Mouse (Mus musculus) forebrain, embryonic 13.5 days (tissue): ENCODE measurements around the gene Isl2. TPM values are rescaled to one million over a fixed set of nuclear protein-coding genes. Genes with fewer than 3 reads are reported as not detected.

Experiments
- ATAC-seq: fragments of 200-750 bp; cut with Nextera tagmentation; 2 replicates; pipeline ENCODE4 v1.8.0; 2017
- H3K27ac ChIP-seq: fragments of 300-500 bp; sonication (generic); 2 replicates; pipeline ENCODE4 v1.5.1; 2015; ENCODE audit warnings: inconsistent platforms, mild to moderate bottlenecking, moderate library complexity
- H3K27me3 ChIP-seq: fragments of 300-500 bp; sonication (generic); 2 replicates; pipeline ENCODE4 v1.6.1; 2015; ENCODE audit warnings: mild to moderate bottlenecking, inconsistent platforms
- H3K36me3 ChIP-seq: fragments of 300-500 bp; sonication (generic); 2 replicates; pipeline ENCODE4 v1.6.1; 2015; ENCODE audit warnings: mild to moderate bottlenecking, inconsistent platforms; ENCODE audit not compliant: poor library complexity, severe bottlenecking
- H3K4me1 ChIP-seq: fragments of 300-500 bp; sonication (generic); 2 replicates; pipeline ENCODE4 v1.6.1; 2015; ENCODE audit warnings: inconsistent platforms
- H3K4me2 ChIP-seq: fragments of 300-500 bp; sonication (generic); 2 replicates; pipeline ENCODE4 v1.6.1; 2015; ENCODE audit warnings: inconsistent platforms, mild to moderate bottlenecking, moderate library complexity
- H3K4me3 ChIP-seq: fragments of 300-500 bp; sonication (generic); 2 replicates; pipeline ENCODE4 v1.5.1; 2015; ENCODE audit warnings: mild to moderate bottlenecking, inconsistent platforms
- H3K9ac ChIP-seq: fragments of 300-500 bp; sonication (generic); 2 replicates; pipeline ENCODE4 v1.6.1; 2015; ENCODE audit warnings: mild to moderate bottlenecking, inconsistent platforms
- H3K9me3 ChIP-seq: fragments of 300-500 bp; sonication (generic); replicated peaks from 2 replicates; pipeline ENCODE4 v1.6.1; 2016; ENCODE audit warnings: inconsistent platforms
- WGBS: fragments of 180-500 bp; shearing (Covaris S2); methylation state at CpG from one replicate; pipeline ENCODE4 v1.1.7; 2015; 5-methylcytosine and 5-hydroxymethylcytosine counted together
- polyA plus RNA-seq: library from polyadenylated mRNA; unstranded; fragments of >200 nt; fragmentation: Nextera tagmentation; extraction: Ambion mirVana; gene quantifications from 2 replicates; pipeline ENCODE4 v1.2.1, GENCODE M21; 2015

Gene Isl2
- polyA plus RNA-seq, 1 experiment from 2014 or later = not detected

DNA sequence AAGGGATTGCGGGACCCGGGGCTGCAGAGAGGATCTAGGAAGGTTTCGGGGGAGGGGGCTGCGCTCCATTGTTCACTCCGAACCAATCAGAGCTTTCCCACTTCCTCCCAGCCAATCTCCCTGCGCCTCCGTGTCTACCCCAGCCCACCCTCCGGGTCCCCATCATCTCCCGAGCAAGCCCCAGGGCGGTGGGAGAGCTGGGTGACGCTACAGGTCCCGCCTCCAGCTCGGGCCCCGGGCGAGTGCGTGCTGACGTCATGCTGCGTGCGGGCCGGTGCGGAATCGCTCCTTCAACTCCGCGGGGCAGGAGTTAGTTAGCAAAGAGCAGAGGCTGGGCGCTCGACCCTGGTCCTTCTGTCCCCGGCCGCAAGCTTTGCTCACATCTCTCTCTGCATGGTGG, 2.4 kb downstream of the Isl2 start:
- Histone ChIP-seq H3K27ac (no peak overlapping the region), H3K4me3 (peak overlapping the region; percentile 44), H3K4me1 (peaks cover 44% of the 10 kb centered on the region), H3K9ac (peak overlapping the region; percentile 45), H3K9me3 (no peaks in the 10 kb centered on the region), H3K27me3 (peaks cover 94% of the 10 kb centered on the region), H3K36me3 (no peaks in the 10 kb centered on the region), H3K4me2 (peak overlapping the region; percentile 71)
- WGBS = 1% methylated on average over 28 of the region's 28 CpGs
- ATAC-seq = peak; percentile 99

DNA sequence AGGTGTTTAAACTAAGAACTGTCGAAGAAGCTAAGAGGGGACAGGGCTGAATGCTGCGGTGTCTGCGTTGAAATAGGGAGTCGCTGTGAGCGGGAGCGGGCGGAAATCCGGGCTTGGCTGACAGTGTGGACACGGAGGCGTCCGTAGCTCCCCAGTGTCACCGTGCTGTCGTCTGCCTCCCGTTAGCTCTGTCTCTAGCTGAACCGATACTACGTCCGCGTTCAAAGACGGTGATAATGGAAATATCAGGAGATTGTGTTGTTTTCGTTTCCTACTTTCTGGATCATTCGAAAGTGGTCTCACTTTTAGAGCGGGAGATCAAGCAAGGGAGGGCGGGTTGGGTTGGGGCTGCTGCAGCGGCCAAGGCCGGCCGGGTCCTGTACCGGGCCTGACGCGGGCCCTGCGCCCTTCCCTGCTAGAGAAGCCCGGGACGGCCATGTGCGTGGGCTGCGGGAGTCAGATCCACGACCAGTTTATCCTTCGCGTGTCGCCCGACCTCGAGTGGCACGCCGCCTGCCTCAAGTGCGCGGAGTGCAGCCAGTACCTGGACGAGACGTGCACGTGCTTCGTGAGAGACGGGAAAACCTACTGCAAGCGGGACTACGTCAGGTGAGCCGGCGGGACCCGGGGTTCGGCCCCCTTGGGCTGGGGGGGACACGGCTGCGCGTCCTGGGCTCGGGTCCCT, 3.4 kb downstream of the Isl2 start:
- Histone ChIP-seq H3K9me3 (no peaks in the 10 kb centered on the region), H3K36me3 (no peaks in the 10 kb centered on the region), H3K4me1 (peaks cover 52% of the 10 kb centered on the region), H3K27me3 (peaks cover 98% of the 10 kb centered on the region), H3K9ac (no peak overlapping the region), H3K4me2 (peak overlapping the region; percentile 71), H3K4me3 (peak overlapping the region; percentile 44), H3K27ac (no peak overlapping the region)
- ATAC-seq = no peak
- under 1% methylated on average over 59 of the region's 59 CpGs for whole genome bisulfite sequencing

- H3K4me1 ChIP-seq = peaks cover 52% of the 10 kb centered on the region
- no peak for ATAC-seq
- H3K9ac ChIP-seq = no peak overlapping the region
- 3% methylated on average over 59 of the region's 59 CpGs for WGBS
- peak overlapping the region; percentile 71 for H3K4me2 ChIP-seq
- no peaks in the 10 kb centered on the region for H3K36me3 ChIP-seq
- H3K27ac ChIP-seq = no peak overlapping the region
- H3K4me3 ChIP-seq = peak overlapping the region; percentile 44
- H3K9me3 ChIP-seq = no peaks in the 10 kb centered on the region
- H3K27me3 ChIP-seq = peaks cover 98% of the 10 kb centered on the region
These were observed 4.2 kb downstream of the Isl2 start for GRCm38 (mm10) chr9:55542366-55543325.

GRCm38 (mm10) chr9:55543336-55543702, 4.8 kb downstream of the Isl2 start:
- no peak for ATAC-seq
- Histone ChIP-seq H3K36me3 (no peaks in the 10 kb centered on the region), H3K4me2 (no peak overlapping the region), H3K4me1 (peaks cover 52% of the 10 kb centered on the region), H3K9ac (no peak overlapping the region), H3K9me3 (no peaks in the 10 kb centered on the region), H3K27me3 (peaks cover 99% of the 10 kb centered on the region), H3K27ac (no peak overlapping the region), H3K4me3 (no peak overlapping the region)
- 2% methylated on average over 8 of the region's 8 CpGs for WGBS

GRCm38 (mm10) chr9:55543703-55544401, 5.4 kb downstream of the Isl2 start:
- Histone ChIP-seq H3K4me2 (peak overlapping the region; percentile 46), H3K4me3 (peak overlapping the region; percentile 20), H3K27ac (no peak overlapping the region), H3K9ac (peak overlapping the region; percentile 40; the same call in 1 of the 2 replicates), H3K9me3 (no peaks in the 10 kb centered on the region), H3K4me1 (peaks cover 52% of the 10 kb centered on the region), H3K36me3 (no peaks in the 10 kb centered on the region), H3K27me3 (peaks cover 99% of the 10 kb centered on the region)
- WGBS = under 1% methylated on average over 46 of the region's 46 CpGs
- no peak for ATAC-seq

GRCm38 (mm10) chr9:55544861-55545555, 6.5 kb downstream of the Isl2 start:
- Histone ChIP-seq H3K9me3 (no peaks in the 10 kb centered on the region), H3K4me2 (0 out of 2 replicates have a peak overlapping the region, but pooled peaks have one; percentile 4), H3K4me1 (peaks cover 52% of the 10 kb centered on the region), H3K4me3 (no peak overlapping the region; the same call in 1 of the 2 replicates), H3K27ac (no peak overlapping the region), H3K36me3 (no peaks in the 10 kb centered on the region), H3K27me3 (peaks cover 99% of the 10 kb centered on the region), H3K9ac (no peak overlapping the region)
- no peak for ATAC-seq
- 2% methylated on average over 30 of the region's 30 CpGs for WGBS

DNA sequence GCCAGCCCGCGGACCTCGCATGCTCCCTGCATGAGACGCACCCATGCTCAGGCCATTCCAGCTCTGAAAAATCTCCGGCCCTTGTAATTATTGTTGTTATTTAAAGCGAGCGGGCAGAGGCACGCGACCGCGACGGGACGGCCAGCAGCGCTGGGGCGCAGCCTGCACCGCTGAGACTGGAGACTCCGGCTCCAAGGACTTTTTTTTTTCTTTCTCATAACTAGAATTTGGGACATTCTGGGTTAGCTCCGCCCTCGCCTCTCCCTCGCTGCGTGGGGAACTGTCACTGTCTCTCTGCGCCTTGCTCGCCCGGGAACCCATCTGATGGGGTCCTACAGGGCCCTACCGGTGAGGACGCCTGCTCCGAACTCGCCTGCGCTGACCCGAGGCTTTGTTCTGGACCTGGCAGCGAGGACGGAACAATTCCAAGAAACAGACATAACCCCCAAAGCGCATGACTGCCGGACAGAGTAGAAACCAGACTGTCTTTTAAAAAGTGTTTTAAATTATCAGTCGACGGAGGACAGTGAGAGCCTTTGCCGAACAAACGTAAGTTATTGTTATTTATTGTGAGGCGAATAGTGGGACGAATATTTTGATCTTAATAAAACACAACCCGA, 7.2 kb downstream of the Isl2 start:
- Histone ChIP-seq H3K4me2 (peak overlapping the region; percentile 47), H3K36me3 (no peaks in the 10 kb centered on the region), H3K9me3 (no peaks in the 10 kb centered on the region), H3K27me3 (peaks cover 98% of the 10 kb centered on the region), H3K4me1 (peaks cover 47% of the 10 kb centered on the region), H3K9ac (no peak overlapping the region), H3K4me3 (peak overlapping the region; percentile 29), H3K27ac (no peak overlapping the region)
- WGBS = 5% methylated on average over 41 of the region's 41 CpGs
- no peak for ATAC-seq

- H3K36me3 ChIP-seq = no peaks in the 10 kb centered on the region
- peak; percentile 59 for ATAC-seq
- no peak overlapping the region for H3K9ac ChIP-seq
- WGBS = 2% methylated on average over 63 of the region's 63 CpGs
- no peak overlapping the region for H3K27ac ChIP-seq
- peak overlapping the region; percentile 47 for H3K4me2 ChIP-seq
- peaks cover 39% of the 10 kb centered on the region for H3K4me1 ChIP-seq
- H3K9me3 ChIP-seq = no peaks in the 10 kb centered on the region
- peak overlapping the region; percentile 29 for H3K4me3 ChIP-seq
- peaks cover 97% of the 10 kb centered on the region for H3K27me3 ChIP-seq
These were observed 7.9 kb downstream of the Isl2 start for GRCm38 (mm10) chr9:55546176-55547010.

DNA sequence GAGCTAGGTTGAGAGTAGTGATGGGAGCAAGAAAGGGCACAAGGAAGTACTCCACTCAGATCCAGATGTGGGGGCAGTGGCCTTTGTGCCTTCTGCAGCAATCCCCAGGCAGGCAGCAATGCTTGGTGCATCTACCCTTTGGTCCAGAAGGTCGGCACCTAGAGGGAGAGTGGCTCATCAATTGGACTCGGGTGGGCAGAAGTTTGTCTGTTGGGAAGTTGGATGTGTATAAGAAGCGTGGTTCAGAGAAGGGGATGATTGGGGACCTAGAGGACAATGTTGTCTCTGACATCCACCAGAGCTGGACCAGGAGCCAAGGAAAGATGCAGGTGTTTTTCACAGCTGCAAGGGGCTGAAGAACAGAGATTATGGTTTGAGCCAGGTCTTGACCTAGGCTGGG, 10.4 kb downstream of the Isl2 start:
- Histone ChIP-seq H3K9ac (no peak overlapping the region), H3K4me1 (peaks cover 24% of the 10 kb centered on the region), H3K4me3 (no peak overlapping the region), H3K4me2 (no peak overlapping the region), H3K27me3 (peaks cover 78% of the 10 kb centered on the region), H3K9me3 (no peaks in the 10 kb centered on the region), H3K36me3 (no peaks in the 10 kb centered on the region), H3K27ac (no peak overlapping the region)
- ATAC-seq = no peak
- WGBS = 6% methylated on average over 3 of the region's 3 CpGs

DNA sequence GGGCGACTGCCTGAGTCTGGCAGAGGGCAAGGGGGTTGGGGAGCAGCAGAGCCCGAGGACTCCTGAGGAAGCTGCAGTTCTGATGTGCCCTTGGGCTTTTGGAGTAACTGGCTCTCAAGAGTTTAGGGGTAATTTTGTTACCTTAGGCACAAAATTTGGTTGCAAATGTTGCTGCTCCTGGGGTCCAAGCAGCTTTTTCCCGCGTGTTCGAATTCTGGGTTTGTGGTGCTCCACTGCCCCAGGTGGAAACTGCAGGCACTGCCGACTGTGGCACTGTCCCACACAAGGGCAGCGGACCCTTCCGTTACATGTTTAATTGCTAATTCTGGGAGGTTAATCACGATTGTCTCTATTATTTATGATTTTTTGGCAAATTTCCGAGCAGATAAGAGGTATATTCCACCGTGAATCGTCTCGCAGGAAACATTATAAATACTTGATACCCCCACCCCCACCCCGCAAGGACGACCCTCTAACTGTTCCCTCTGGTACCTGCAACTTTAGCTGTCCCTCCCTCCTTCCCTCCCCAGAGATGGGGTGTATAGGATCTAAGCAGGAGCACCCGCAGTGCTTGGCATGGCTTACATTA, 10.9 kb downstream of the Isl2 start:
- no peak overlapping the region for H3K4me2 ChIP-seq
- ATAC-seq = no peak
- H3K4me3 ChIP-seq = no peak overlapping the region
- no peaks in the 10 kb centered on the region for H3K9me3 ChIP-seq
- peaks cover 73% of the 10 kb centered on the region for H3K27me3 ChIP-seq
- 4% methylated on average over 16 of the region's 16 CpGs for WGBS
- no peak overlapping the region for H3K27ac ChIP-seq
- no peak overlapping the region for H3K9ac ChIP-seq
- H3K36me3 ChIP-seq = no peaks in the 10 kb centered on the region
- H3K4me1 ChIP-seq = peaks cover 19% of the 10 kb centered on the region
